Mouse (Mus musculus): Measurements from ENCODE around the gene Haus8.

- TF ChIP-seq CTCF (IDR thresholded peaks at IDR 0.05; ENCODE audit: low read depth) (no peak), EP300 (IDR thresholded peaks at IDR 0.05; ENCODE audit: low read depth) (no peak)
Measured at GRCm38 (mm10) chr8:71291351-71291750, 18.6 kb upstream of the Haus8 start.
